Mouse (Mus musculus): ENCODE measurements around the gene Lpcat2. TPM values are rescaled to one million over a fixed set of nuclear protein-coding genes. Genes with fewer than 3 reads are reported as not detected.
"Not testable (repeated sequence)": the region's sequence is repeated elsewhere in the genome, so short reads cannot be mapped to it uniquely, and the experiment has no call there.

Gene Lpcat2
- total RNA-seq, 2 experiments from 2014 or later, result 9.2 to 9.6 TPM

DNA sequence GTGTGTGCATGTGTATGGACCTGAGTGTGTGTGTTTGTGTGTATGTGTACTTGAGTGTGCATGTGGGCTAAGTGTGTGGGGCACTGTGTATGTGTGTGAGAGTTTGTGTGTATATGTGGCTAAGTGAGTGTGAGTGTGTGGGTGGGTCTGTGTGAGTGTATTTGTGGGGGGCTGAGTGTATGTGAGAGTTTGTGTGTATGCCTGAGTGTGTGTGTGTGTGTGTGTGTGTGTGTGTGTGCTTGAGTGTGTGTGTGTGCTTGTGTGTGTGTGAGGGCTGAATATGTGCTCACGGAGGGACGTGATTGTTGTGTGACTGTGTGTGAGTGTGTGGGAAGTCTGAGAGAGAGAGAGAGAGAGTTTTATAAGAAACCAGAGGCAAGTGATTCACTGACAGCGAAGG lies 3.8 kb upstream of the Lpcat2 start:
- no peak for DNase-seq (ENCODE audit: low spot score in 2 of 2)
- intact Hi-C loops (cut with DNase I), result no loop called here

DNA sequence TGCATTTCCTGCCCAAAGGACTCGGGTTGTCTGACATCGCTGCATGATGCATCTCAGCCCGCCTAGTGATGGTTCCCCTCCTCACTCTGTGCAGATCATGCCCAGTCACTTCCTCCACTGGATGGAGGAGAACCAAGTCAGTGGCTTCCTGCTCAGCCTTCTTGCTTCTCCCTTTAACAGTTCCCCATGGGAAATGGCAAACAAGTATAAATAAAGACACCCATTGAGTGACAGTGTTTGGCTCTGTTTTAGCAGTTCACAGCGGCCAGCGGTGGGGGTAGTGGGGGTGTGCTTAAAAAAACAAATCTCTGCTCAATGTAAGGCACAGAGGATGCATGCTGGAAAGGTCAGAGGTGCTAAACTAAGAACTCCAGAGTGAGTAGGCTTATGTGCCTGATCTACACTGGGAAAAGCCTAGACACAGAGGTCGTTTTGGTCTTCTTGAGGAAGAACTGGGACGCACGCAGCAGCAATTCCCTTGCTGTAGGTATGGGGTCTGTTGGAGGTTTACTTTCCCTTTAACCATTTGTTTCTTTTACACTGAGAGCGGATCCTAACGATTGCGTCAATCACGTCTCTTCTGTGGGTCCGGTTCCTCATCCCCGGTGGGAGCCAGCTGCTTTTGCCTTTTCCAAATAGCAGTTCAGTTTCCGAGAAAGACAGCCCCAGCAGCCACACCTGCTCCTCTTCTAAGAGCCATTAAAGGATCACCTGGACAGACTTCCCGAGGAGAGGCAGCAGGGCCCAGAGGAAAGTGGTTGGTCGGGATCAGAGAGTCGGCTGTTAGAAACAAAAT lies 1.8 kb upstream of the Lpcat2 start:
- intact Hi-C loops (cut with DNase I), result no loop called here
- no peak for DNase-seq (ENCODE audit: low spot score in 2 of 2)

DNA sequence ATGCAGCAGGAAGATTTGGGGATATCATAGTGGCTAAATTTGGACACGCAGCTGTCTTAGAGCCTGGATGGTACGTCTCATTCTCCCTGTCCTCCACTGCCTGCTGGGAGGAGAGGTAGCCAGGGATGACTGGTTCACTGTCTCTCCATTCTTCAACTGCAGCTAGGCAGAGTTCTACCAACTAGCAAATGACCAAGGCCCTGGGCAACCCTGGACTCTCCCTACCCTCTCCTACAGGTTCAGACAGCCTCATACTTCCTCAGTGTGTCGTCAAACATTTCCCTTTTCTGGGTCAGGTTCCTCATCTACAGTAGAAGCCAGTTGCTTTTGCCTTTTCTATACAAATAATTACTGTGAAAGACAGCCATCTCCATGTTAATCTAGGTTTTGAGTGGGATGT lies 466 bp upstream of the Lpcat2 start:
- intact Hi-C loops (cut with DNase I), result no loop called here
- no peak for DNase-seq (ENCODE audit: low spot score in 2 of 2)

DNA sequence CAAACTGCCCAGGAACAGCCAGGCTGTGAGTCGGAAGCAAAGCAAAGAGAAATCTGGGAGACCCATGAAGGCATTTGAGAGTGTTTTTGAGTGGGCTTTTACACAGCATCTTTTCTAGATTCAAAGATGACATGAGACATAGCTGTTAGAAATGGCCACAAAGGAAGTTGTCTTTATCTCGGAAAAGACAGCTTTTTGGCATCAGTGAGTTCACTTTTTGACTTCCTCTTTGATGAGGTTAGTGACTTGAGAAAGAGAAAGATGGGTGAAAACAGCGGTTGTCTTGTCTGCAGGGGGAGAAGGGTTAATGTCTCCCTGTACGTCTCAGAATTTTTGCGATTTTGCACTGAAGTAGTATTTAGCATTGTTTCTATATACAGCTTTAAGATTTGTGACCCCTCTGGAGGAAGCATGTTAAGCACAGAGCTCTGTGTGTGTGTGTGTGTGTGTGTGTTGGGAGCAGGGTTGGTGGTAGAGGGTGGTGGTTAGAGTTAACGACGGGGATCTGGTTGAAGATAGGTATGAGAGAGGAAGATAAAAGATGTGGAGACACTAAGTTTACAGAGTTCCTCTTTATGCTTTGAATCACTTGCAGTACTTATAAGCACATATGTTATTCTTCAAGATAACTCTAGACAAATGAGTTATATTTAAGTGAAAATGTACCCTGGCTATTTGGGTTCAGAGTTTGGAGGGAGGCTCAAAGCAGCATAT lies 1.3 kb downstream of the Lpcat2 start:
- intact Hi-C loops (cut with DNase I), result no loop called here
- DNase-seq (ENCODE audit: low spot score in 2 of 2), result no peak

DNA sequence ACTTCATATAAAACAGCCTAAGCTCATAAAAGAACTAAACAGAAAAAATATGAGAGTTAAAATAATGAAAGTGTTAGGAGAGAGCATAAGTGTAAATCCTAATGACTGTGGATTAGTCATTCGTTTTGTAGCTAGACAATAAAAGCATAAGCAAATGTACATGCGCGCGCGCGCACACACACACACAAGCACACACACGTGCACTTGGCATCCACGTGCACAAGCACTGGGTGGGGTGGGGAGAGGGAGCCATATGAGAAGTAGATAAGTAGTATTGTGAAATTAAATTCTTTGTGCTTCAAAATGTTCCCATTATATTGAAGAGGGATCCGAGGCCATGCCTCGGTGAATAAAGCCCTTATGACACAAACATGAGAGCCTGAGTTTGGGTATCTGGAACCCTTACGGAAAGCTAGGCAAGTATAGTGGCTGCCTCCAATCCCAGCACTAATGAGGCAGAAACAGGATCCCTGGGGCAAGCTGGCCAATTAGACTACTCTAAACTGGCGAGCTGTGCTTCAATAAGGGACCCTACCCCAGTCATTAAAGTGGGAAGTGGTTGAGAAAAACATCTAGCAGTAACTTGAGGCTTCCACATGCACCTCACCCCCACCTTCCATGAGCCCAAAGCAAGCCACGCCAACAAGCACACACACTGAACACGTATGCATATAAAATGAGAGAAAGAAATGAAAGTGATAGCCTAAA lies 3.5 kb downstream of the Lpcat2 start:
- intact Hi-C loops (cut with DNase I), result no loop called here

DNA sequence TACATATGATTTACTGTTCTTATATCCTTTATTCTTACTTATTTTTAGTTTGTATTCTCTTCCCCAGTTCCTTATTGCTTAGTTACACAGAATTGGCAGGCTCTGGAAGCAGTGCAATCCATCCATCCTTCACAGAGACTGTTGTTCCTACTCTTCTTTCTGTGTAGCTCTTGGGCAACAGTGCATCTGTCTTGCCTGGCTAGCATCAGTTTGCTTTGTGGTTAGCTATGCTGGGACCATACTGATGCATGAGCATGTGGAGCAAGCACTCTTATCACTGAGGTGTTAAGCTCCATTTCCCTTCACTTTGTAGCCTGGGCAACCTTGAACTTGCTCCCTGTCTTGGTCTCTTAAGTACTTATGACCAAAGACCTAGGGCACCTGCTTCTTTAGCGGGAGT lies 6.8 kb downstream of the Lpcat2 start:
- DNase-seq (ENCODE audit: low spot score in 2 of 2), result no peak
- intact Hi-C loops (cut with DNase I), result no loop called here

More for the DNA sequence above, 3.5 kb downstream of the Lpcat2 start:
- DNase-seq (ENCODE audit: low spot score in 2 of 2), result no peak

DNA sequence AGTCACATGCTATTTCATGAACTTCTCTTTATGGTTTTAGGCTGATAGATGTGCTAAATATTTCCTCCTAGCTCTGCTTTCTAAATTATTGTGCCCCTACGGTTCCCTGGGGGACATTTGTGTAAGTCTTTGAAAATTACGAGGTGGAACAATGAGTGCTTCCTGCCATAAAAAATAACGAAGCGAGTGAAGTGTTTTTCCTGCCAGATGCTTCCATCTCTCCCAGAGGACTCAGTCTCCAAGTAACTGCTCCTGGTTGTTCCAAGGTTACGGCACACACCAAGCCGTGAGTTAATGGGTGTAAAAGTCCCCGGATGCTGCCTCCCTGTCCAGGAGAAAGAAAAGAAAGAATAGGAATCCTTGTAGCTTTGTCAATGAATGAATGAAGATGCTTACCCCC lies 15.1 kb downstream of the Lpcat2 start:
- intact Hi-C loops (cut with DNase I), result no loop called here
- no peak for DNase-seq (ENCODE audit: low spot score in 2 of 2)

DNA sequence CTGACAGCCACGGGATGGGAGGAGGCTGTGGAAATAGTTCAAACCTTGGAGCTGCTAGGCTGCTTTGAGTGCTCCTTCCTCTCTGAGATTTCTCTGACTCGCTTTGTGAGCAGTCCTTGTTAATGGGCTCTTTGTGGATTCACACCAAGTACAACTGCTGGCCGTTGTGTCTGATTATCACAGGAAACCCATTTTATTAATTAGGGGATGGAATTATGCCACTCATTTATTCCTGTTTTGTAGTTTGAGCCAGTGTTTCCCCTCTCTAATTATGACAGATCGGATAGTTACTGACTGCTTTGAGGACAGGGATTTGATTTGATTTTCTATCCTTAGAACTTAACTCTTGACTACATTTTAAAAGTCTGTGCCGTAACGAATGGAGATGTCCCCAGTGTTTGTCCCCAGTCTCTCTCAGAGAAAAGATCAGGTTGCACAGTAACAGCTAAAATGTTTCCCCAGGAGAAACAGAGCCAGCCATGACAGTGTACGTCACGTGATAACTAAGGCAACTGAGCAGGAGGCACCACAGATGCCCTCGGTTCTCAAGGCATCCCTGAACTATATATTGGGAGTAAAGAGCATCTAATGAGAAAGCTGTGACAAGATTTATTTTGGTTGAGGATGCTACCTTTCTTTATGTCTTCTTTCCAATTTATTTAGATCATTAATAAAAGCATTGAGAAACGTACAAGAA lies 17.1 kb downstream of the Lpcat2 start:
- intact Hi-C loops (cut with DNase I), result no loop called here
- no peak for DNase-seq (ENCODE audit: low spot score in 2 of 2)

DNA sequence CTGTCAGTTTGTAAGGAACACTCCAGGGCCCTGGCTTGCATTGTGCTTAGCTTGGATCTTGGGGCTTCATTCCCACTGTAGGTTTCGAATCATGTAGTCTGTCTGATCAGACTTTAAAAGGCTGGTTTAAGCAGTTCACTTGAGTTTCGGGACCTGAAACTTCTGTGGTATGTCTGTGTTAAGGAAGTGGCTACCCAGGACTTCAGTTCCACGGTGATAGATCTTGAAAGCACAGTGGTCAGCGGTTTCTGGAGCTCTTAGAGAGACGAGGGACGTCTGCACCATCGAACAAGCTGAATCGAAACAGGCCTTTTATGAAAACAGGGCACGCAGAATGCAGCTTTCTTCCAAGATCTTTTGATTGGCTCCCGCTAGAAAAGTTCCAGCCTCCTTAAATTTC lies 20.7 kb downstream of the Lpcat2 start:
- DNase-seq (ENCODE audit: low spot score in 2 of 2), result no peak
- intact Hi-C loops (cut with DNase I), result no loop called here

DNA sequence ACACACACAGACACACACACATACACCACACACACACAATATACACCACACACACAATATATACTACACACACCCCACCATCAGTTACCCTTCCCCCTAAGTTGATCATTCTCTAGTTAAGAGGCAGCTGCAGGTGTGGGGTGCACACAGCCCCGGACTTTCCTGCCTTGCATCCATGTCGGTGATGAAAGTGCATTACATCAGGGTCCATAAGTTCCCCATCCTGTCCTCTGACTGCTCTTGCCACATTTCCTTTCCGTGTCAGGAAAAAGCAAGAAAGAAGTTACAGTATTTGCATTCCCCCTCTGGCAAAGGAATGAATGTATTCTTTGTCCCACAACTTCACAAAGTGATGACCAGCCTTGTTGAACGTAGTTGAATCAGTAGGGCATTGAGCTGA lies 26.1 kb downstream of the Lpcat2 start:
- no peak for DNase-seq (ENCODE audit: low spot score in 2 of 2)
- intact Hi-C loops (cut with DNase I), result loop anchor here (5.0 kb wide), 1 partner anchor 116 kb away; no protein-coding TSS in a partner anchor

DNA sequence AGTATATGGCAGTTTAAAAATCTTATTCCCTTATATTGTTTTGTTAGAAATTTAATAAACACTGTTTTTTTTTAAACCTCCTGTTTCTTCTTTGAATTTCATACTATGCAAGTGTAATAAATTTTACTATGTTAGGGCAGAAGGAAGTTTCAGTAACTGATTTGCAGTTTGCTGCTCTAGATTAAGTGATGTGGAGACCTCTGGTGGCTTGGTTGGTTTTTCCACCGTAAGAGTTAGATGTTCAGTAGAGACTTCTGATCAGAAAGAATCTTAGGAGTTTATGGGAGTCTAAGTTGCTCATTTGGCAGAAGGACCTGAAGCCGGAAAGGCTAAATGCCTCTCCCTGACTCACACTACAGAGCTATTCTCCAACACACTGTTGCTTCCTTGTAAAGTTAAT lies 28.6 kb downstream of the Lpcat2 start:
- intact Hi-C loops (cut with DNase I), result loop anchor here (1.0 to 5.0 kb wide), 2 partner anchors 65 to 114 kb away; no protein-coding TSS in a partner anchor
- no peak for DNase-seq (ENCODE audit: low spot score in 2 of 2)

DNA sequence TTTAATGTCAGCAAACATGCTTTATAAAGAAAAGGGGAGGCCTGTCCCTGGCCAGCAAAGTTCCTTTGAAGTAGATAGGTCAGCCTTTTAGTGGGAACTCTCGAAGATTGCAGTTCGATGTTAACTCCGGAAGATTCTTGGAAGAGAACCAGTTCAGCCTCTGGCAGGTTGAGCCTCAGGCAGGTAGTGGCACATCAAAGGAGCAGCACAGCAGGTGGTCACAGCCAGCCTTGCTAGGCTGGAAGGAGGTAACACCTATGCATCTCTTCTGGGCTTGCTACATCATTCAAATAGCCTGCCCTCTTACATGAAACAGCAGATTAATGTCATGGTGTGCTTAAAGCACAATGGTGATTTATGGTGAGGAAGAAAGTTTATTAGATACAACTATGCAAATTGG lies 37.1 kb downstream of the Lpcat2 start:
- DNase-seq (ENCODE audit: low spot score in 2 of 2); intact Hi-C loops (cut with DNase I): not testable (repeated sequence)

DNA sequence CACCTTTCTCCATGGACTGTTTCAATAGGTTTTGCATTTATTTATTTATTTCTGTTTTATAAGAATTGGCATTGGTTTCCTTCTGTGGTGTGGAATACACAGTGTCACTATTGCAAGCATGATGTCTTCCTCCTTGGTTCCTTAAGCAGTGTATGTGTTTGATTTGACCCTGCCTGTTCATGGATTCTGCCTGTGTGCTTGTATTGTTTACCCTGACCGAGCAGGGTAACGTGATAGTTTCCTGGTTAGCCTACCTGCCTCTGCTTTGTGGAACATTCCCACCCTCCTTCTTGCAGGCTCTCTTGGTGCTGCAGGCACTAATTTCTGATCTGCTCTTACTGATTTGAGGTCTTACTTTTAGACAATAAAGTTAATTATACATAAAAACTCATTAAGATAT lies 38.7 kb downstream of the Lpcat2 start:
- no peak for DNase-seq (ENCODE audit: low spot score in 2 of 2)
- intact Hi-C loops (cut with DNase I), result no loop called here

DNA sequence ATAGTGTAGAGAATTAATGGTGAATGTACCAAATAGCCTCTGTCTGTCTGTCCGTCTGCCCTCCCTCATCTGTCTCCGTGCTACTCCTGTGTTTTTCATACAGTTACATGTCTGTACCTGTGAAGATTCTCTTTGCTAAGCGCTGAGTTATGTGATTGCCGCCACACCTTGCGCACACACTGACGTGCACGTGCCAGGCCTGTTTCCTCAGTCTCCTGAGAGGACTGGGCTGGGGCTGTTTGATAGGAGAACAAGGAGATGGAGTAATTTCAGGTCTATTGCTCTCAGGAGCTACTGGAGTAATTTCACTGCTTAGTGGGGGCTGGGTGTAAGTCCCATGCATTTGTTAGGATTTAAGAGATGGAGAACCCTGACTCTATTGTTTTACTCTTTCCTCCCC lies 39.9 kb downstream of the Lpcat2 start:
- intact Hi-C loops (cut with DNase I), result no loop called here
- DNase-seq (ENCODE audit: low spot score in 2 of 2), result no peak

DNA sequence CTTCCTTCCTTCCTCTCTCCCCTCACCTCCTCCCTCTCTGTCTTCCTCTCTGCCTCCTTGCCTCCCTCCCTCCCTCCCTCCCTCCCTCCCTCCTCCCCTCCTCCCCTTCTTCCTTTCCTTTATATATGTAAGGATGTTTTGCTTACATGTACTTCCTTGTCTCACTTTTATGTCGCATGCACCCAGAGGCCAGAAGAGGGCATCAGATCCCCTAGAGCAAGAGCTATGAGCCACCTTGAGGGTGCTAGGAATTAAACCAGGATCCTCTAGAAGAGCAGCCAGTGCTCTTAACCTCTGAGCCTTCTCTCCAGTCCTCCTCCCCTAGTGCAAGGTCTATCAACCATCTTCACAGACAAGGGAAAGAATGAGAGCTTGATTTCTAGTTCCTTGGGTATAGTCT lies 40.9 kb downstream of the Lpcat2 start:
- no peak for DNase-seq (ENCODE audit: low spot score in 2 of 2)
- intact Hi-C loops (cut with DNase I), result no loop called here

DNA sequence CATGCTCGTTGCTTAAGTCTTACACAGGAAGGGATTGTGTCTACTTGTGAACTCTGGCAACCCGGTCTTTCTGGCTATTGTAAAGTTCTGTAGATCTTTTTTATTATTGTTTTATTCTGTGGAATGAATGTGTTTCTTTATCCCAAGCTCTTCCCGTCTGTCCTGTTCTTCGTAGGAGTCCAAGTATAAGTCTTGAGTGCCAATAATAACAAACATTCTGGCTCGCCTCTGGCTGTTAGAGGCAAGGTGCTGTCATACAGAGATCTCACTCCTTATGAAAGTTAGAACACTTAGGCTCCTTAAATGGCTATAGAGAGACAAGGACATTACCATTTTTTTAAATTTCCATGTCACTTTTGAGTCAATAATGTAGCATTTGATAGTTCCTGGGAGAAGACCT lies 41.5 kb downstream of the Lpcat2 start:
- intact Hi-C loops (cut with DNase I), result no loop called here
- no peak for DNase-seq (ENCODE audit: low spot score in 2 of 2)

DNA sequence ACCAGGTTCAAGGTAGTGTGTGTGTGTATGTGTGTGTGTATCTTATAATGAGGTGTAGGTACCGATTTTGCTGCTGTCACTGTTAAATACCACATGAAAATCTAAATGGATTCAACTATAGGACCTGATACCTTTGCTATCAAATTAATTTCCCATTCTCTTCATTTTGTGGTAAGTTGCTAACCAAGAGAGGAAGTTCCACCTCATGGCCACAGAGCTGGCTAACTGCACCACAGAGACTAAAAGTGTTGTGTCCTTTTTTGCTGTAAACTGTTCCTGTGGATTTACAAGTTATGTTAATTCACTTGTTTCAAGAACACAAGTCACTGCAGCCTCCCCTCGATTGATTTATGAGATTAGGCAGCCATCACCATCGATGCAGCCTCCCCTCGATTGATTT lies 42.7 kb downstream of the Lpcat2 start:
- intact Hi-C loops (cut with DNase I), result no loop called here
- DNase-seq (ENCODE audit: low spot score in 2 of 2), result no peak

DNA sequence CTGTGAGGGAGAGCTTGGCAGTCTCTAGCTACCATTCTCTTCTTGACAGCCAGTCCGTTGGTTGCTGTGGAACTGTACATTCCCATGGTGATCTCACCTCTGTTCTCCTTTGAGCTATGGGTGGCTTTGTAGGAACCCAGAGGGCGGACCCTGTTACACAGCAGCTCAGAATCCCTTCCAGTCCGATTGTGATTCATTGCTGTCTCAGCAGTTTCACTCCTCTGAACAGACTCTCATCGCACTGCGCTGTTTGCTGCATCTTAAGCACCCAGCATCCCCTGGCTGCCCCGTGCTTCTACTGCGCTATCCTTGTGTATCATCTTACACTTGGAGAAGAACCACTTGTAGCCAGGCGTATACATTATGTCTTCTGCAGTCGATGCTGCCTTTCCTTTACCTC lies 44.5 kb downstream of the Lpcat2 start:
- no peak for DNase-seq (ENCODE audit: low spot score in 2 of 2)
- intact Hi-C loops (cut with DNase I), result no loop called here

DNA sequence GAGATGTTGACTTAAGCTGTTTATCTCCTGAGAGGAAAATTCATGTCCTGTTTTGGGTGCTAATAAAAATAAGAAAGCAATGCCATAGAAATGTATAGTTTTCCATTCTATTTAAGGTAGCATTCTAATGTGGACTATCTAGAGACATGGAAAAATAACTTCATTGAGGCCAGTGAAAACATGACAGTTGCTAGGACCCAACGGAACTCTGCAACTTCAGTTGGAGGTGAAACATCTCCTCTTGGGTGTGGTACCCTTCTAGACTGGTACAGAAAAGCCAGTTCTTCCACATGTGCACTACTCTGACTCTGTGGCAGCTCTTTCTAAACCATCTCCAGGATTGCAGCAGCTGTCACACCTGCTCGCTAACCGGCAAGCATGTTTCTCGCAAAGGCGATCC lies 46.0 kb downstream of the Lpcat2 start, which contains the start of gene Capns2:
Capns2 (plus strand) TSS at position 301 of the 400 bp plus-strand sequence.
- no peak for DNase-seq (ENCODE audit: low spot score in 2 of 2)
- intact Hi-C loops (cut with DNase I), result no loop called here

DNA sequence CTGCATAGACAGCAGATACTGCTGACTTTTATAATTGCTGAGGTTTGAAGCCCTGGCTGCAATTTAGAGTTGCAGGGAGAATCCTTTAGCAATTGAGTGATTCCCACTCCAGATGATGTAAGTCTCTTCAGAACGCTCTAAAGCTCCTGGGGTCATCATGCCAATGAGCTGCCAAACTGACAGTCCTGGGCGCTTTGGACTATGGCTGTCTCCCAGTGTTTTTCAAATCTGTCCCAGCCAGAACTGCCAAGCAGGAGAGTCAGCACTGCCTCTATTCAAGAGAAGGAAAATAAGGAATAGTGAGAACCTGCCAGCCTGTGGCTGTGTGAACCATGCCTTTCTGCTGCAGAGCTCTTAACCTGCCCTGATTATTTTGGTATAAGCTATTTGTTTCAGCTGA lies 47.8 kb downstream of the Lpcat2 start:
- intact Hi-C loops (cut with DNase I), result no loop called here
- DNase-seq (ENCODE audit: low spot score in 2 of 2), result no peak

Data from left cerebral cortex, postnatal 36 days (tissue).